Mouse (Mus musculus) embryonic facial prominence, embryonic 10.5 days (tissue): ENCODE data around the gene Kifap3. TPM values are rescaled to one million over a fixed set of nuclear protein-coding genes. Genes with fewer than 3 reads are reported as not detected.
"Not testable (repeated sequence)": the region's sequence is repeated elsewhere in the genome, so short reads cannot be mapped to it uniquely, and the experiment has no call there.

Experiments
- DNase-seq: peaks from one replicate; pipeline ENCODE4 v3.0.0-alpha.2; 2017; ENCODE audit warnings: low spot score
- H3K27ac ChIP-seq: fragments of 300-500 bp; sonication (generic); replicated peaks from 2 replicates; pipeline ENCODE4 v1.5.1; 2016; ENCODE audit warnings: mild to moderate bottlenecking
- H3K27me3 ChIP-seq: fragments of 300-500 bp; sonication (generic); replicated peaks from 2 replicates; pipeline ENCODE4 v1.6.1; 2016; ENCODE audit warnings: low read depth, mild to moderate bottlenecking; ENCODE audit not compliant: poor library complexity, severe bottlenecking
- H3K36me3 ChIP-seq: fragments of 300-500 bp; sonication (generic); replicated peaks from 2 replicates; pipeline ENCODE4 v1.6.1; 2016; ENCODE audit warnings: mild to moderate bottlenecking, moderate library complexity
- H3K4me1 ChIP-seq: fragments of 300-500 bp; sonication (generic); 2 replicates; pipeline ENCODE4 v1.6.1; 2016
- H3K4me3 ChIP-seq: fragments of 300-500 bp; sonication (generic); 2 replicates; pipeline ENCODE4 v1.5.1; 2016; ENCODE audit warnings: mild to moderate bottlenecking, moderate library complexity
- H3K9me3 ChIP-seq: fragments of 300-500 bp; sonication (generic); 2 replicates; pipeline ENCODE4 v1.6.1; 2016; ENCODE audit warnings: mild to moderate bottlenecking
- WGBS: fragments of 180-500 bp; shearing (Covaris S2); methylation state at CpG from one replicate; pipeline ENCODE4 v1.1.7; 2016; 5-methylcytosine and 5-hydroxymethylcytosine counted together
- polyA plus RNA-seq: library from polyadenylated mRNA; unstranded; fragments of >200 nt; fragmentation: Nextera tagmentation; extraction: Ambion mirVana; gene quantifications from 2 replicates; pipeline ENCODE4 v1.2.1, GENCODE M21; 2016

Gene Kifap3
- polyA plus RNA-seq, result 34.7 and 38.1 TPM in 2 replicates

DNA sequence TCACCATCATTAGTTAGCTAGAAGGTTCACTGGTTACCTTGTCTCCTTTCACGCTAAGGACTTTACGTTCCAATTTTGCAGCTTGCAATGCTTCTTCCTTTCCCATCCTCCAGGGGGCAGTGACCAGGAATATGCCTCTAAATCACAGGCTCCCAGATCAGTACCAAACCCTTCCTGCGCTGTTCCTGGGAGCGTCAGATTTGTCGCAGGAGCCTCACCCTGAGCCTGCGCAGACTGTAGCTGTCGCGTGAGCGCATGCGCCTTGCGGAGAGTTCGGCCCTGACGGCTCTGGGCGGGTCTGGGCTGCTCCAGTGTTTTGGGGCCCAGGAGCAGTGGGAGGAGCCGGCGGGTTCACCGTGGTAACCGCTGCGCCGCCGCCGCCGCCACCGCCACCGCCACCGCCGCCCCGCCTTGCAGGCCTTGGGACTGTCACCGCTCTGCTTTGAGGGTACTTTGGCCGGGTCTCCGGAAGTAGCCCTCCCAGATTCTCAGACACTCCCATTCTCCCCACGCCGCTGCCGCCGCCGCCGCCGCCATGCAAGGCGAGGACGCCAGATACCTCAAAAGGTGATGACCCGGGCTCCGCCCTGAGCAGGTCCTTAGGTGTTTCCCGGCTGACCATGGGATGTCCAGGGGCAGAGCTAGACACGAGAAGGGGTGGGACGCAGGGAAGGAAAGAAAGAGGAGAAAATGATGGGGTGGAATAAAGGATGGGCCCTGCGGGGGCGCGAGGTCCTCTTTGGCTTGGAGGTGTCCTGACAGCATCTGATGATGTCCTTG, at the start of gene Kifap3:
TSS of gene Kifap3 (plus strand) at position 248 of the 780 bp plus-strand sequence.
- H3K27ac ChIP-seq, result peak within 1 kb of the TSS; percentile 88
- peak within 1 kb of the TSS; percentile 83 for H3K4me3 ChIP-seq
- DNase-seq, result peak; percentile 99
- H3K36me3 ChIP-seq, result peaks cover 10% of the 10 kb centered on the region
- H3K9me3 ChIP-seq, result peaks cover 5% of the 10 kb centered on the region; the same call in 1 of the 2 replicates
- no peaks in the 10 kb centered on the region for H3K27me3 ChIP-seq
- peaks cover 4% of the 10 kb centered on the region for H3K4me1 ChIP-seq
- WGBS, result under 1% methylated on average over 48 of the region's 48 CpGs

DNA sequence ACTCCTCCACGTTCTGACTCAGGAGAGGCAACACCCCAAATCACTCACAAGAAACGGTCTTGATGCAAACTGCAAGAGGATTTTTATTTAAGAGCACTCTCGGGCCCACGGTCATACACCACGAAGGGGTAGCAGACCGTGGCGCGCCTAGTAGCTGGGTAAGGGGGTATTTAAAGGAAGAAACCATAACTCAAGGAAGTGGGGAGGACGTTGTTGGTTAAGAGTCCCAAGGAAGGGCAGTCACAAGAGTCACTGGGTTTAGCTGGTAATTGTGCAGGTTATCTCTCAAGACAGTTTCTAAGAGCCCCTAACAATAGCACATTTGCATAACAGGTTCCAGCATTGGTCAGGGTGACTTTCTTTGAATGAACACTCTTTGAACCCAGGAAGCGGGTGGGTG, 48.2 kb upstream of the Kifap3 start:
- not testable (repeated sequence) for H3K9me3 ChIP-seq, H3K4me3 ChIP-seq, H3K4me1 ChIP-seq, H3K36me3 ChIP-seq, H3K27me3 ChIP-seq, H3K27ac ChIP-seq, DNase-seq
- WGBS, result 93% methylated on average over 10 of the region's 10 CpGs

DNA sequence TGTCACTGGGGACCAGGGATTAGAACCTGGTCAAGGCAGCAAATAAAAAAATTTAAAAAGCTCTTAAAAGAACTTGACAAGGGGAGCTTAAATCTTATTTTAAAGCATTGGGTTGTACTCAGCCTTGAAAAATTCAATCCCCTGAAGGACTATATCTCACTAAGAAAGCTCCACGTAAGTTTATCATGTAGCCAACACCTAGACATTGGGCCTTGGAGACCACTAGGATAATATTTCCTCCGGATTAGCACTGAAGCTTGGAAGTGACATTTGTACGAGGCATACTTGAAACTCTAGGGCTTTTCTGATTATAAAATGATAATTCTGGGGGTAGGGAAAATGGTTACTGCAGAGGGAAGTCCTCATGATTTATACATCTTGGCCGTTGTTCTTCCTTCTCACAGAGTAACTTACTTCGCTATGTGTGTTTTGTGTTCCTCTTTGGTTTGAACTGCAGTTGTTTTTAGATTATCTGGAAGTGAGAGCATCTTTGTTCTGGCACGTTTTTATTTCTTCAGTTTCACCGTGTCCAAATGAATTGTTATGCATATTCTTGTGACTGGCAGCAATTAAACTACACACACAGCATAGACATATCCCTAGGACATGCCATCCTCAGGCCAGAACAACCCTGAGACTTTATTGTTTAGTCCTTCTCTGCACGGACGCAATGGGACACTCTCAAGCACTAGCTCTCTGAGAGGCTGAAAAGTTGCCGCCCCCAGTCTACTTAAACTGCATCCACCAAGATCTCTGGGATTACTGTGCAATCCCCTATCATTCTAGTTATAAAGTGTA, 42.7 kb upstream of the Kifap3 start:
- Histone ChIP-seq H3K27ac (no peak overlapping the region), H3K9me3 (peaks cover 2% of the 10 kb centered on the region; the same call in 1 of the 2 replicates), H3K4me1 (no peaks in the 10 kb centered on the region), H3K27me3 (no peaks in the 10 kb centered on the region), H3K36me3 (no peaks in the 10 kb centered on the region), H3K4me3 (no peak overlapping the region)
- 88% methylated on average over 10 of the region's 10 CpGs for WGBS
- no peak for DNase-seq

DNA sequence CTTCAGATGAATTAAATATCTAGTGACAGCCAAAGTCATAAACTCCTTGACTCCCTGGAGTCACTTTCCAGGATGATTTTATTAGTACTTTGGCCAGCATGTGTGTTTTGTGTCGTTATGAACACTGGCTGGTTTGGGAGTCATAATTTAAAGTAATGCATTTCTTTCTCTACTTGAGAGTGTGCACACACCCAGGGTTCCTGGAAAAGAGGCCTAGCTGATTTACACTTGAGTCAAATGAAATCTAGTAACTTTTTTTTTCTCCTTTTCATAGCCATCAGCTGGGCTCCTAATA, 42.2 kb upstream of the Kifap3 start:
- Histone ChIP-seq H3K27ac (no peak overlapping the region), H3K9me3 (peaks cover 2% of the 10 kb centered on the region; the same call in 1 of the 2 replicates), H3K4me3 (no peak overlapping the region), H3K36me3 (no peaks in the 10 kb centered on the region), H3K27me3 (no peaks in the 10 kb centered on the region), H3K4me1 (no peaks in the 10 kb centered on the region)
- 88% methylated on average over 1 of the region's 1 CpGs for WGBS
- no peak for DNase-seq

DNA sequence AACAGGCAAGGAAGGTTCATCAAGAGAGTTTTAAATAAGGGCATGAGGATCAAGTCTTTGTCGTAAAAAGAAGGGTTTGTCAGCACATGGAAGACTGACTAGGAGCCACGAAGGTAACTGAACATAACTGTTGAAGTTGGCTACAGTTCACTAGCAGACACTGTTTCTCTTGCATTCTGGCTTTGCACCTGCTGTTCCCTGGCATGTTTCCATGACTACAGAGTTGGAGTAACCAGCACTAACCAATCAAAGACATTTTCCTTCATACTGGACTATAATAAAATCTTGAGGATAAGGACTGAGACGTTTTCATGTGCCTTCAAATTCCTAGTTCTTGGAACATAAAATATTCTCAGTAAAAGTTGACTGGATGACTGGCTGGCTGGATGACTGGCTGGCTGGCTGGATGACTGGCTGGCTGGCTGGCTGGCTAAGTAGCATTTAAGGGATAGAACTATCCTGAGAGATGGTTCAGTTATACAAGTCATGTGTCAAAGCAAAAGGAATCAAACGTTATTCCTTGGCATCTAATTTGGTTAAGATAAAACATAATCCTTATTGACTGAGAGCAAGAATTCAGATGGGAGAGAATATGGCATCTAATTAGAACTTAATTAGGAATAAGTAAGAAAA, 27.9 kb upstream of the Kifap3 start:
- no peak for DNase-seq
- WGBS, result 74% methylated on average over 4 of the region's 4 CpGs
- H3K4me3 ChIP-seq, result no peak overlapping the region
- no peaks in the 10 kb centered on the region for H3K4me1 ChIP-seq
- no peak overlapping the region for H3K27ac ChIP-seq
- no peaks in the 10 kb centered on the region for H3K9me3 ChIP-seq
- H3K27me3 ChIP-seq, result no peaks in the 10 kb centered on the region
- no peaks in the 10 kb centered on the region for H3K36me3 ChIP-seq

DNA sequence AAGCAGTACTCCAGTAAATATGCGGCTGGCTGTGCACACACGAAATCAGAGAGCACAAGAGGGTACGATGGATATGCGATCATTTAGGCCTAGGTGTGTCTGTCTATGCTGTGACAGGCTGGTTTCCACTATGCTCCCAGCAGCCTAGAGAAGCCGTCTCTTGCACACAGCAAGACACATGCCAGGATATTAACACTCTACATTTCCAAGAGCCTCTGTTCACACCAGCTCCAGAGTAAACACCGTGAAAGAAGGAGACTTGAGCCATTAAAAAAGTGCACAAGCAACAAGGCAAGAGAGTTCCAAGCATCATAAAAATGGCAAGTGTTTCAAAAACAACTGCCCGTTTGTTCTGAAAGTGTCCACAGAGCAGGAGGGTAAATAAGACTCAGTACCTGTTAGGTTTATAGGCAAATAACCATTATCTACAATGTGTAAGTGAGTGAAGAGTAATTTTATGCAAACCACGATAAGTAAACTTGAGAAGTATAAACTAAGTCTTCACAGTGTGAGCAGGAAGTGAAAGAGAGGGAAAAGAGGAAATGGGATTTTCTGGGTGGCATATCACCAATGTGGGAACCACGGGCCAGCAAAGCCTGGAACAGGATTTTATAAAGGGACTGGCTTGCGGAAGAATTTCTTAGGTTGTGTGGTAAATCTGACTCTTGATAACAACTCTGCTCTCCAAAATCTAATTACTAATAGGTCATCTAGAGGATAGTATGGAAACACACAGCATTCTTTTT, 21.7 kb upstream of the Kifap3 start:
- no peaks in the 10 kb centered on the region for H3K9me3 ChIP-seq
- H3K27me3 ChIP-seq, result no peaks in the 10 kb centered on the region
- H3K4me1 ChIP-seq, result peaks cover 8% of the 10 kb centered on the region
- no peak for DNase-seq
- no peak overlapping the region for H3K27ac ChIP-seq
- no peak overlapping the region for H3K4me3 ChIP-seq
- H3K36me3 ChIP-seq, result no peaks in the 10 kb centered on the region
- WGBS, result 72% methylated on average over 10 of the region's 10 CpGs

DNA sequence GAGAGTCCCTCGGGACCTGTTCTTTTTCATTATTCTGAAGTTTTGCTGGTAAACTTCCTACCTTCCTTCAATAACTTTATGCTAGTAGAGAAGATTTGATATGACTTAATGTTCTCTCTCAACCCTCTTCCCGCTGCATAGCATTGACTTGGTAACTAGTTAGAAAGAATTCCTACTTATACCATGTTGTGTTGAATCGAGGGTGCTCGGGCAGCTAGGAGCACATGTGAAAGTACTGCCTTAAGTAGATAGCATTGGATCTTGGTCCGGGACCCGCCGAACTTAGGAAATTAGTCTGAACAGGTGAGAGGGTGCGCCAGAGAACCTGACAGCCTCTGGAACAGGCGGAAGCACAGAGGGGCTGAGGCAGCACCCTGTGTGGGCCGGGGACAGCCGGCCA, 4.2 kb downstream of the Kifap3 start:
- WGBS, result 96% methylated on average over 9 of the region's 11 CpGs
- H3K9me3 ChIP-seq, H3K4me3 ChIP-seq, H3K4me1 ChIP-seq, H3K27me3 ChIP-seq, H3K27ac ChIP-seq, DNase-seq: not testable (repeated sequence)
- H3K36me3 ChIP-seq, result peaks cover 10% of the 10 kb centered on the region

DNA sequence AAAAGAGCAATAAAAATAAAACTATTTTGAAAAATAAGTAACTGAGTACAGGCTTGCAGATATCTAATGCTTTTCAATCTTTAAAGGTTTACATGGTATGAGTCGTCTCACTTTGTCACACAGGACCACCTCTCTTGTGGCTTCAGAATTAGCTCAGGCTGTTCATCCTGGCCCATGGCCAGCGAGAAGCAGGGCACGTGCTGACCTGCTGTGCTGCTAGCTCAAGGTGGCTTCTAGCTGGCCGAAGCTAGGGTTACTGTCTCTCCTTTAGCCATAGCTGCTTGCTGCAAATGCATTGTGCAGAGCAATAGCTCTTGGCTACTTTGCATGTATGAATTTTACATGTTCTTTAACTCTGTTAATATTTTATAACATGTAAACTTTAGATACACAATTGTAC, 42.0 kb downstream of the Kifap3 start:
- peaks cover 17% of the 10 kb centered on the region for H3K36me3 ChIP-seq
- no peaks in the 10 kb centered on the region for H3K27me3 ChIP-seq
- H3K27ac ChIP-seq, result no peak overlapping the region
- H3K4me3 ChIP-seq, result no peak overlapping the region
- no peaks in the 10 kb centered on the region for H3K4me1 ChIP-seq
- WGBS, result 85% methylated on average over 4 of the region's 4 CpGs
- no peak for DNase-seq
- H3K9me3 ChIP-seq, result no peaks in the 10 kb centered on the region

DNA sequence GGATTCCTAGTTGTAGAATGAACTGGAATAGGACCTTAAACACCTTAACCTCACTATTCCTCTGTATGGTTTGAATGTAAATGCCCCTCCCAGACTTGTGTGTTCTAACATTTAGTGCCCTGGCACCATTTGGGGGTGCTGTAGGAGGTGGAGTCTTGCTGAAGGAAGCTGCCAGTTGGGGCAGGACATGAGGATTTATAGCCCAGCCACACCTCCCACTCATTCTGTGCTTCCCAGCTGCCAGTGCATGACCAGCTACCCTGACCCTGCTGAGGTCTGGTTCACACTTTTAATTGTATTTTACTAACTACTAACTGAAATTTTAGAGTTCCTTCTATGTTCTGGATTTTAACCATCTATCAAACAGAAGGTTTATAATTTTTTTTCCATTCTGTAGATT, 50.1 kb downstream of the Kifap3 start:
- Histone ChIP-seq H3K27ac (no peak overlapping the region), H3K36me3 (0 out of 2 replicates have a peak, but pooled peaks cover 6% of the 10 kb centered on the region), H3K4me1 (no peaks in the 10 kb centered on the region), H3K9me3 (no peaks in the 10 kb centered on the region), H3K4me3 (no peak overlapping the region), H3K27me3 (no peaks in the 10 kb centered on the region)
- no peak for DNase-seq

DNA sequence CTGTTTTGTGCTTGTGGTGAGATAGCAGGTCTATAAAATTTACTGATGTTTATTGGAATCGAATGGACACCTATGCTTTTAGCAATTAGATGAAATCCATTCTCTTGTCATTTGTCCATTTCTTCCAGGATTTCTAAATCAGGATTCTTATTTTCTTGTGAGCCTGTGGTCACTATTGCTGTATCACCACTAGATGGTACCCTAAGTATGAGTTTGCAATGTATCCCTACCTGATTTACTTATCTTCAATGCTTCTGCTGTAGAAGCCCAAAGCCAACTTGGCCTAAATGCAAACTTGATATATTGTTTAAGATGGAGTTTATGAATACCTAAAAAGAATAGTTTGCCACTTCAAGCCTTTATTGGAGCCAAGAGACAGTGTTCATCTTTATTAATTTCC, 54.7 kb downstream of the Kifap3 start:
- WGBS, result 65% methylated on average over 1 of the region's 1 CpGs
- Histone ChIP-seq H3K9me3 (no peaks in the 10 kb centered on the region), H3K4me1 (no peaks in the 10 kb centered on the region), H3K27me3 (no peaks in the 10 kb centered on the region), H3K27ac (no peak overlapping the region), H3K4me3 (no peak overlapping the region), H3K36me3 (0 out of 2 replicates have a peak, but pooled peaks cover 6% of the 10 kb centered on the region)
- no peak for DNase-seq

DNA sequence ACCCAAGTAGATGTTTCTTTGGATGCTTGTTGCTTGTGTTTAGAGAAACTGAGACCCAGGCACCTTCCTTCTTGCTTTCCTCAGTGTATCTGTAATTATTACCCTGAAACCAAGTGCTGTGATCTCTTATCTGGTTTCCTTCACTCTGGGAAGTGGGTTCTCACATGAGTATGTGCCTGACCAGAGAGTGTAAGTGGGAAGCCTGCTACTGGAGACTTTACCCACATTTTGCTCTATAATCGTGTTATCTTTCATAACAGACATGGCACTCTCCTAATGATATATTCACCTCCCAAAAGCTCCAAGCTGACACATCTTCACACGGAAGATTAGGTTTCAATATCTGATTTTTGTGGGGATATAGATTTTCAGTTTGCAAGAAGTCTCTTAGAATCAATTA, 55.7 kb downstream of the Kifap3 start:
- Histone ChIP-seq H3K4me1 (no peaks in the 10 kb centered on the region), H3K36me3 (peaks cover 9% of the 10 kb centered on the region; the same call in 1 of the 2 replicates), H3K27ac (no peak overlapping the region), H3K27me3 (no peaks in the 10 kb centered on the region), H3K4me3 (no peak overlapping the region), H3K9me3 (no peaks in the 10 kb centered on the region)
- 81% methylated on average over 2 of the region's 2 CpGs for WGBS
- DNase-seq, result no peak

DNA sequence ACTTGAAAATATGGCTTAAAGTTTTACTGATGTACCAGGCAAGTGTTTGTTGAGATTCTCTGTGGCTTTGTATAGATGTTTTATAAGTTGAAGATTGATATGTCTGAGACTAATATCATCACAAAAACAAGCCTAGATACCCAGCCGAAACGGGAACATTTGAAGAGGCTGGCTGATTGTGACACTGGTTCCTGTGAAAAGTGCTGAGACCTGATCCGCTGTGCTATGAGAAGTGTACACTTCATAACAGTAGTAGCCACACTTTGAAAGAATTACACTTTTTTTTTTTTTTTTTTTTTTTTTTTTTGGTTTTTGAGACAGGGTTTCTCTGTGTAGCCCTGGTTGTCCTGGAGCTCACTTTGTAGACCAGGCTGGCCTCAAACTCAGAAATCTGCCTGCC, 59.1 kb downstream of the Kifap3 start:
- DNase-seq, H3K4me3 ChIP-seq, H3K27me3 ChIP-seq, H3K9me3 ChIP-seq, H3K4me1 ChIP-seq, H3K27ac ChIP-seq: not testable (repeated sequence)
- peaks cover 14% of the 10 kb centered on the region; the same call in 1 of the 2 replicates for H3K36me3 ChIP-seq
- 93% methylated on average over 3 of the region's 3 CpGs for WGBS
